Comparison of ENCODE assay signal across 9 mouse cellular contexts in genomic region chr17:45770441-45770840, GRCm38 (mm10). TPM values are rescaled to one million over a fixed set of nuclear protein-coding genes. Genes with fewer than 3 reads are reported as not detected.
DNase-seq lines count a peak whose midpoint lies in the region; ATAC-seq and TF ChIP-seq lines count a peak whose summit lies in the region.
"Had no signal": no experiment of that assay in that cellular context is flagged by ENCODE, and none has a peak within 500 bp of the region (broad histone marks: within the 10 kb centered on the region; RNA-seq: fewer than 3 reads in every experiment).

No protein-coding gene starts in this region.

- peak overlapping the region; percentile 50; the same call in 1 of the 2 replicates for H3K27ac ChIP-seq in left cerebral cortex, adult 2 months

- no peak overlapping the region for H3K4me3 ChIP-seq in left cerebral cortex, adult 2 months

- no peak for DNase-seq in frontal cortex, postnatal 36 days (ENCODE audit: low spot score in 2 of 2)
- no peak for DNase-seq in left cerebral cortex, adult 2 months (ENCODE audit: extremely low spot score in 1 of 2, low spot score in 2 of 2)
- DNase-seq in left cerebral cortex, postnatal 36 days (ENCODE audit: low spot score in 2 of 2): no peak
- DNase-seq in heart, postnatal 14 days: peak; percentile 32 to 62
- peak; percentile 64 for DNase-seq in lung, postnatal 36 days
- DNase-seq in urinary bladder, postnatal 10 days (ENCODE audit: low spot score): no peak
- no peak for DNase-seq in thymus, postnatal 4 days

- no peak for TF ChIP-seq CTCF in left cerebral cortex, adult 2 months (IDR thresholded peaks at IDR 0.05)

- peak; percentile 60; the same call in 1 of the 2 replicates for ATAC-seq in frontal cortex, adult (ENCODE audit: low TSS enrichment)

- intact Hi-C loops in left cerebral cortex, adult 2 months (cut with DNase I): loop anchor here (5.0 kb wide), 1 partner anchor 37 kb away; no protein-coding TSS in a partner anchor
- intact Hi-C loops in left cerebral cortex, postnatal 36 days (cut with DNase I): no loop called here
- intact Hi-C loops in heart, postnatal 14 days (cut with DNase I): no loop called here

RNA-seq across cellular contexts. Expression of gene 1600014C23Rik, which starts 36.8 kb away (rescaled TPM):
- total RNA-seq in left cerebral cortex, adult 2 months (2021): not detected
- total RNA-seq in left cerebral cortex, postnatal 36 days (2021): not detected
- total RNA-seq in heart, postnatal 14 days (2021): under 1 TPM in 1 of 2 experiments, not detected in 1; 0.60 TPM
- total RNA-seq: liver, adult 2 months had no signal

Comparison
In these comparisons a context has a peak if more than half of its experiments do, and no peak if none do; other contexts are left out.
1. DNase-seq: peak in heart, postnatal 14 days (2 of 2) and lung, postnatal 36 days (single experiment); none in frontal cortex, postnatal 36 days (0 of 2), left cerebral cortex, adult 2 months (0 of 2), left cerebral cortex, postnatal 36 days (0 of 2), urinary bladder, postnatal 10 days (single experiment) and thymus, postnatal 4 days (single experiment).